Mouse (Mus musculus): ENCODE measurements around the gene Dhtkd1. TPM values are rescaled to one million over a fixed set of nuclear protein-coding genes. Genes with fewer than 3 reads are reported as not detected.
A peak's percentile ranks its signal among the peaks of the same experiment; 100 is the strongest.

Dhtkd1 gene
- polyA plus RNA-seq, 1 experiment from 2014 or later: 2.1 TPM

DNA sequence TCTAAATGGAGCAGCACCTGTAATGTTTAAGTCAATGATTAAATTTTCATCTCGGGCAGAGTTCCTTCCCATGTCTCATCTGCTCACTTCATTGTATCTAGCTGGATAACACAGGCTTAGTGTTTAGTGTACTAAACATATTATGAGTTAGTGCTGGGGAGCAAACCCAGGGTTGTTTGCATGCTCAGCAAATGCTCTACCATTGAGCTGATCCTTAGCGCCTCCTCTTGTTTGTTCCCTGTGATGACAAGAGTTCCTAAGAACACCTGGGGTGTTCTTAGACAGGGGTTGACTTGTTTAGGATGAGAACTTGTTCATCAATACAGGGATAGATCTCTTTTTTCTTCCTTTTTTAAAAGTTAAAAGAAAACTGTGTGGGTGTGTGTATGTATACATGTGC lies 6.4 kb upstream of the Dhtkd1 start:
- Histone ChIP-seq H3K9ac (no peak overlapping the region), H3K4me3 (no peak overlapping the region), H3K27me3 (replicated peaks) (no peaks in the 10 kb centered on the region), H3K36me3 (no peaks in the 10 kb centered on the region), H3K9me3 (replicated peaks) (no peaks in the 10 kb centered on the region), H3K4me2 (no peak overlapping the region), H3K27ac (ENCODE audit: poor library complexity, severe bottlenecking) (no peak overlapping the region), H3K4me1 (replicated peaks) (no peaks in the 10 kb centered on the region; the same call in none of the 2 replicates)
- WGBS: 91% methylated on average over 2 of the region's 2 CpGs
- no peak for ATAC-seq (ENCODE audit: insufficient number of reproducible peaks, low FRiP score)

- no peak overlapping the region for H3K4me2 ChIP-seq
- H3K4me1 ChIP-seq (replicated peaks): no peaks in the 10 kb centered on the region; the same call in none of the 2 replicates
- H3K4me3 ChIP-seq: no peak overlapping the region
- H3K9ac ChIP-seq: no peak overlapping the region
- H3K27ac ChIP-seq (ENCODE audit: poor library complexity, severe bottlenecking): no peak overlapping the region
- 80% methylated on average over 3 of the region's 3 CpGs for WGBS
- no peaks in the 10 kb centered on the region for H3K27me3 ChIP-seq (replicated peaks)
- H3K36me3 ChIP-seq: no peaks in the 10 kb centered on the region
- H3K9me3 ChIP-seq (replicated peaks): no peaks in the 10 kb centered on the region
- no peak for ATAC-seq (ENCODE audit: insufficient number of reproducible peaks, low FRiP score)
Observed at GRCm38 (mm10) chr2:5946876-5947275, 4.3 kb upstream of the Dhtkd1 start.

GRCm38 (mm10) chr2:5945629-5946028 lies 3.0 kb upstream of the Dhtkd1 start:
- H3K4me2 ChIP-seq: no peak overlapping the region
- H3K27me3 ChIP-seq (replicated peaks): no peaks in the 10 kb centered on the region
- 83% methylated on average over 1 of the region's 1 CpGs for WGBS
- no peaks in the 10 kb centered on the region; the same call in none of the 2 replicates for H3K4me1 ChIP-seq (replicated peaks)
- H3K9ac ChIP-seq: no peak overlapping the region
- no peak overlapping the region for H3K4me3 ChIP-seq
- no peaks in the 10 kb centered on the region for H3K9me3 ChIP-seq (replicated peaks)
- no peak for ATAC-seq (ENCODE audit: insufficient number of reproducible peaks, low FRiP score)
- H3K36me3 ChIP-seq: no peaks in the 10 kb centered on the region
- H3K27ac ChIP-seq (ENCODE audit: poor library complexity, severe bottlenecking): no peak overlapping the region

GRCm38 (mm10) chr2:5943071-5943470 lies 479 bp upstream of the Dhtkd1 start:
- peak overlapping the region; percentile 64 for H3K4me3 ChIP-seq
- no peak overlapping the region for H3K27ac ChIP-seq (ENCODE audit: poor library complexity, severe bottlenecking)
- 39% methylated on average over 4 of the region's 4 CpGs for WGBS
- no peak overlapping the region for H3K9ac ChIP-seq
- H3K4me1 ChIP-seq (replicated peaks): no peaks in the 10 kb centered on the region; the same call in 1 of the 2 replicates
- H3K36me3 ChIP-seq: no peaks in the 10 kb centered on the region
- ATAC-seq (ENCODE audit: insufficient number of reproducible peaks, low FRiP score): no peak
- no peaks in the 10 kb centered on the region for H3K9me3 ChIP-seq (replicated peaks)
- H3K4me2 ChIP-seq: peak overlapping the region; percentile 96
- no peaks in the 10 kb centered on the region for H3K27me3 ChIP-seq (replicated peaks)

GRCm38 (mm10) chr2:5941861-5942415 lies 654 bp downstream of the Dhtkd1 start:
- H3K36me3 ChIP-seq: no peaks in the 10 kb centered on the region
- ATAC-seq (ENCODE audit: insufficient number of reproducible peaks, low FRiP score): no peak
- H3K27ac ChIP-seq (ENCODE audit: poor library complexity, severe bottlenecking): no peak overlapping the region
- peak overlapping the region; percentile 85 for H3K9ac ChIP-seq
- H3K9me3 ChIP-seq (replicated peaks): no peaks in the 10 kb centered on the region
- 58% methylated on average over 11 of the region's 11 CpGs for WGBS
- H3K4me3 ChIP-seq: peak overlapping the region; percentile 64
- peak overlapping the region; percentile 96 for H3K4me2 ChIP-seq
- no peaks in the 10 kb centered on the region for H3K27me3 ChIP-seq (replicated peaks)
- H3K4me1 ChIP-seq (replicated peaks): no peaks in the 10 kb centered on the region; the same call in 1 of the 2 replicates

DNA sequence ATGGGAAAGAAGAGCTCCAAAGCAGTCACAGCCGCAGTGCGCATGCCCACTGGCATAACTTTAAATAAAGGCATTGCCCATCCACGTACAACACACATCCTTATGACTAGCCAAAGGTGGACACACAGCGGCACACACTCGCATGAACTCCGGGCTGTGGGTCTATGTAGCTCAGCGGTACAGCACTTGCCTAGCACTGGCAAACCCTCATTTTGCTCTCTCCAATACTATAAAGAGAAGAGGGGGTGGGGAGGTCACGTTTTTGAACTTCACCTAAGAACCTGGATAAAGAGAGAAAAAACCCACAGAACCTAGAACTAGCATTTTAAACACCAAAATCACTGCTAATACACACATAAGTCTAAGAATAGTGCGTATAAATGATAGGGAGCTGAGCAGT lies 1.7 kb downstream of the Dhtkd1 start:
- Histone ChIP-seq H3K4me3 (no peak overlapping the region), H3K27me3 (replicated peaks) (no peaks in the 10 kb centered on the region), H3K9me3 (replicated peaks) (no peaks in the 10 kb centered on the region), H3K4me1 (replicated peaks) (no peaks in the 10 kb centered on the region; the same call in 1 of the 2 replicates), H3K36me3 (no peaks in the 10 kb centered on the region), H3K9ac (no peak overlapping the region), H3K4me2 (no peak overlapping the region), H3K27ac (ENCODE audit: poor library complexity, severe bottlenecking) (no peak overlapping the region)
- WGBS: 87% methylated on average over 9 of the region's 9 CpGs
- ATAC-seq (ENCODE audit: insufficient number of reproducible peaks, low FRiP score): no peak

DNA sequence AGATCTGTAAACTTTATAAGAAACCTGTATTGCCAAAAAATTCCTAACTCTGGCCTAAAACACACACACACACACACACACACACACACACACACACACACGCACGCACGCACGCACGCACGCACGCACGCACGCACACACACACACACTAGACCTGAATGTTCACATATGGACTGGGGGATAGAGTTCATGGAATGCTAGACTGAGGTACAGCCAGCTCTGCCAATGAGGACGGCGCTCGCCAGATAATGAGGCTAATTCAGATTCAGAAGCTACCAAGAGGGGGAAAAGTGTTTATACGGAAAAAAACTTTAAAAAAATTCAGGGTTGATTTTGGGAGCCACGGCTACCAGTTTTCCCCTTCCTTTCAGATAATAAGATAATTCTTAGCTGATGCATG lies 2.7 kb downstream of the Dhtkd1 start:
- Histone ChIP-seq H3K9ac (no peak overlapping the region), H3K4me1 (replicated peaks) (no peaks in the 10 kb centered on the region; the same call in 1 of the 2 replicates), H3K4me3 (no peak overlapping the region), H3K4me2 (no peak overlapping the region), H3K27me3 (replicated peaks) (no peaks in the 10 kb centered on the region), H3K9me3 (replicated peaks) (no peaks in the 10 kb centered on the region), H3K27ac (ENCODE audit: poor library complexity, severe bottlenecking) (no peak overlapping the region), H3K36me3 (no peaks in the 10 kb centered on the region)
- WGBS: 88% methylated on average over 14 of the region's 14 CpGs
- no peak for ATAC-seq (ENCODE audit: insufficient number of reproducible peaks, low FRiP score)

GRCm38 (mm10) chr2:5939319-5939718 lies 3.3 kb downstream of the Dhtkd1 start:
- H3K36me3 ChIP-seq: no peaks in the 10 kb centered on the region

GRCm38 (mm10) chr2:5936550-5936949 lies 6.0 kb downstream of the Dhtkd1 start:
- Histone ChIP-seq H3K27me3 (replicated peaks) (no peaks in the 10 kb centered on the region), H3K4me2 (no peak overlapping the region), H3K9me3 (replicated peaks) (no peaks in the 10 kb centered on the region), H3K36me3 (no peaks in the 10 kb centered on the region), H3K9ac (no peak overlapping the region), H3K4me3 (no peak overlapping the region), H3K27ac (ENCODE audit: poor library complexity, severe bottlenecking) (no peak overlapping the region), H3K4me1 (replicated peaks) (no peaks in the 10 kb centered on the region)
- no peak for ATAC-seq (ENCODE audit: insufficient number of reproducible peaks, low FRiP score)
- 79% methylated on average over 4 of the region's 4 CpGs for WGBS

More at GRCm38 (mm10) chr2:5939319-5939718, 3.3 kb downstream of the Dhtkd1 start:
- Histone ChIP-seq H3K9me3 (replicated peaks) (no peaks in the 10 kb centered on the region), H3K4me3 (no peak overlapping the region), H3K27ac (ENCODE audit: poor library complexity, severe bottlenecking) (no peak overlapping the region), H3K27me3 (replicated peaks) (no peaks in the 10 kb centered on the region), H3K9ac (no peak overlapping the region), H3K4me1 (replicated peaks) (no peaks in the 10 kb centered on the region; the same call in 1 of the 2 replicates), H3K4me2 (no peak overlapping the region)
- no peak for ATAC-seq (ENCODE audit: insufficient number of reproducible peaks, low FRiP score)
- 81% methylated on average over 3 of the region's 3 CpGs for WGBS

DNA sequence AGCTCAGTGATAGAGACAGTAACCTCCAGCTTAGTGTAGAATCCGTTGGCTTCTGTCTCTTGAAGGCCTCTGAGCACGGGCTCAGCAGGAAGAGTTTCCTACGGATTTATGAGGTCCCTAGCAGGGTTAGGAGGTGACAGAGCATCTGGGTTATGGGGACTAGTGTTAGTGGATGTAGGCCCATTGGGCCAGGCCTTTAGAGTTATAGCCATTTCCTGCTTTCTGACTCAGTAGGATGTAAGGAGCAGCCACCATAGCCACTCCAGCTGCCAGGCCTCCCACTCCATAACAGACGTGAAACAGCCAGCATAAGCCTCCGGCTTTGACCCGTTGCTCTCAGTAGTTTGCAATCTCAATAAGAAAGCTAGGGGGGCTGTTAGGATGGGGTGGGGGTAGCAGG lies 6.5 kb downstream of the Dhtkd1 start:
- WGBS: 70% methylated on average over 6 of the region's 6 CpGs

DNA sequence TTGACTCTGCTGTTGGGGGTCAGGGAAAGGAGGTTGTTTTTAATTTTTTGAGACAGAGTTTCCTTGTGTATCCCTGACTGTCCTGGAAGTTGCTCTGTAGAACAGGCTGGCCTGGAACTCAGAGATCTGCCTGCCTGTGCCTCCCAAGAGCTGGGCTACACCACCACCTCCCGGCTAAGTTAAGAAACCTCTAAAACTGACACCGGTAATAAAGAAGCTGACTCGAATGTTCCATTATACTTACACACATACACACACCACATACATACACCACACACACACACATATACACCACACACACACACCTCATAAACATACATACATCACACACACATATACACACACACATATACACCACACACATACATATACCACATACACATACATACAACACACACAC lies 7.7 kb downstream of the Dhtkd1 start:
- WGBS: 86% methylated on average over 3 of the region's 3 CpGs
- Histone ChIP-seq H3K9ac (no peak overlapping the region), H3K36me3 (no peaks in the 10 kb centered on the region), H3K9me3 (replicated peaks) (no peaks in the 10 kb centered on the region), H3K27ac (ENCODE audit: poor library complexity, severe bottlenecking) (no peak overlapping the region), H3K4me1 (replicated peaks) (no peaks in the 10 kb centered on the region), H3K4me2 (no peak overlapping the region), H3K4me3 (no peak overlapping the region), H3K27me3 (replicated peaks) (no peaks in the 10 kb centered on the region)
- no peak for ATAC-seq (ENCODE audit: insufficient number of reproducible peaks, low FRiP score)

More for the DNA sequence above, 6.5 kb downstream of the Dhtkd1 start:
- Histone ChIP-seq H3K4me3 (no peak overlapping the region), H3K9me3 (replicated peaks) (no peaks in the 10 kb centered on the region), H3K9ac (no peak overlapping the region), H3K4me2 (no peak overlapping the region), H3K4me1 (replicated peaks) (no peaks in the 10 kb centered on the region), H3K27ac (ENCODE audit: poor library complexity, severe bottlenecking) (no peak overlapping the region), H3K36me3 (no peaks in the 10 kb centered on the region), H3K27me3 (replicated peaks) (no peaks in the 10 kb centered on the region)
- ATAC-seq (ENCODE audit: insufficient number of reproducible peaks, low FRiP score): no peak

DNA sequence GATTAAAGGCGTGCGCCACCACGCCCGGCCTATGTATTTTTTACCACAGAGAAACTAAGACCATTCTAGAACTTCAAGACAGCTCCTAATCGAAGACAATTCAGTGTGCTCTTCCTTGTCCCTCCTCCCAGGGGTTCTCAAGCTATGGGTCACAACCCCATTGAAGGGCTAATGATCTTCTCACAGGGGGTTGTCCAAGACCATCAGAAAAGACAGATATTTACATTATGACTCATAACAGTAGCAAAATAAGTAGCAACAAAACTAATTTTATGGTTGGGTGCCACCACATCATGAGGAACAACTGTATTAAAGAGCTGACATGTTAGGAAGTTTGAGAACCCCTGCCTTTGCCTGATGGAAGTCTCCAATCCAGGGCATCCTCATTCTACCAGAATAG lies 10.7 kb downstream of the Dhtkd1 start:
- no peaks in the 10 kb centered on the region for H3K4me1 ChIP-seq (replicated peaks)
- ATAC-seq (ENCODE audit: insufficient number of reproducible peaks, low FRiP score): no peak
- H3K27me3 ChIP-seq (replicated peaks): no peaks in the 10 kb centered on the region
- H3K9me3 ChIP-seq (replicated peaks): no peaks in the 10 kb centered on the region
- H3K36me3 ChIP-seq: no peaks in the 10 kb centered on the region
- H3K4me3 ChIP-seq: no peak overlapping the region
- no peak overlapping the region for H3K9ac ChIP-seq
- H3K4me2 ChIP-seq: no peak overlapping the region
- WGBS: 91% methylated on average over 5 of the region's 5 CpGs
- no peak overlapping the region for H3K27ac ChIP-seq (ENCODE audit: poor library complexity, severe bottlenecking)

All from heart, embryonic 12.5 days (tissue).